Mouse (Mus musculus): Measurements from ENCODE around the gene Socs1. TPM values are rescaled to one million over a fixed set of nuclear protein-coding genes. Genes with fewer than 3 reads are reported as not detected.

The Socs1 gene
- polyA plus RNA-seq, 1 experiment, result 1.9 TPM

DNA sequence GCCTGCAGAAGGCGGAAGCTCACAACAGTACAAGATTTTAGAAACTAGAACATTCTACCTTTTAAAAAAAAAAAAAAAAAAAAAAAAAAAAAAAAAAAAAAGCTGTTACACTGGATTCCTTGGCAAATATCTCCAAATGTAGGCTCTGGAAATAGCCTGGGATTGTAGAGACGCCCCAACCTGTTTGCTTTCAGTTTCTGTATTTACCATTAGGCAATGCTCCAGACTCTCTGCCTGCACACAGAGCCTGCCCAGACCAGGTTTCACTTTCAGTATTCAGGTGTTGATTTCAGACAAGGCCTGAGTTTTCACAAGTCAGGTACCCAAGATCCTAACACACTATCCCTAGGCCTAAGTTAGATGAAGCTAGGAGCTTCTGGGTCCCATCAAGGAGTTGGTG is 44.3 kb downstream of the Socs1 start:
- Histone ChIP-seq H3K4me1 (ENCODE audit: control insufficient read depth, insufficient read depth, low read length) (peaks cover 2% of the 10 kb centered on the region), H3K36me3 (ENCODE audit: control insufficient read depth, insufficient read depth, low read length, poor library complexity, severe bottlenecking) (no peaks in the 10 kb centered on the region), H3K9ac (ENCODE audit: low read depth, poor library complexity, severe bottlenecking) (no peak overlapping the region), H3K9me3 (replicated peaks; ENCODE audit: control insufficient read depth, insufficient read depth, low read length, poor library complexity, severe bottlenecking) (no peaks in the 10 kb centered on the region), H3K4me3 (ENCODE audit: low read depth, low read length) (no peak overlapping the region), H3K27me3 (ENCODE audit: control insufficient read depth, insufficient read depth, low read length, poor library complexity, severe bottlenecking) (no peaks in the 10 kb centered on the region), H3K27ac (ENCODE audit: insufficient read depth, low read length) (no peak overlapping the region)
- TF ChIP-seq POLR2A (IDR thresholded peaks at IDR 0.05; ENCODE audit: insufficient read depth, low read length) (no peak), CTCF (IDR thresholded peaks at IDR 0.05; ENCODE audit: low read depth, low read length) (no peak), EP300 (IDR thresholded peaks at IDR 0.05; ENCODE audit: insufficient read depth, low read depth, low read length) (no peak)

DNA sequence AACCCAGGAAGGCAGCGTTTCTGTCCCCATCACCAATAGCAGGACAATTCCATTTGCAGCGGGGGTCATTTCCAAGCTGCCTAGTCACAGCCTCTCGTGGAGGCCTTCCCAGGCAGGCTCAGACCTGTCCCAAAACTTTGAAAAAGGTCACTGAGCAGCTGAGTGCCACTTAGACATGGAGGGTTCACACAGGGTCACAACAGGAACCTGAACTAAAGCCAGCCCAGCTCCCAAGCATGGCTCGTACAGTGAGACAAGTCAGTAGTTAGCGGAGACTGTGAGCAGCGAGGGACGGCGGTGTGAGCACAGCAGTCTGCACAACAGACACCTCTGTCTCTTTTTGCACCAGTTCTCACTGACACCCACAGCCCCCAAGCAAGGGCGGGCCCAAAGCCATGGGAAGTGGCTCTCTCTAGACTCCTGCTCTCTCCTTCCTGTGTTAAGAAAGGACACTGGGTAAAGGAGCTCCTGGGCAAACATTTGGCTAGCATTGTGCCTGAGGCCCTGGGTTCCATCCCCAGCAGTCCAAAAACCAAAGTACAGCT is 45.4 kb downstream of the Socs1 start:
- TF ChIP-seq EP300 (IDR thresholded peaks at IDR 0.05; ENCODE audit: insufficient read depth, low read depth, low read length) (no peak), CTCF (IDR thresholded peaks at IDR 0.05; ENCODE audit: low read depth, low read length) (no peak), POLR2A (IDR thresholded peaks at IDR 0.05; ENCODE audit: insufficient read depth, low read length) (no peak)
- Histone ChIP-seq H3K4me3 (ENCODE audit: low read depth, low read length) (peak overlapping the region; percentile 25), H3K9ac (ENCODE audit: low read depth, poor library complexity, severe bottlenecking) (no peak overlapping the region), H3K36me3 (ENCODE audit: control insufficient read depth, insufficient read depth, low read length, poor library complexity, severe bottlenecking) (no peaks in the 10 kb centered on the region), H3K9me3 (replicated peaks; ENCODE audit: control insufficient read depth, insufficient read depth, low read length, poor library complexity, severe bottlenecking) (no peaks in the 10 kb centered on the region), H3K27me3 (ENCODE audit: control insufficient read depth, insufficient read depth, low read length, poor library complexity, severe bottlenecking) (no peaks in the 10 kb centered on the region), H3K4me1 (ENCODE audit: control insufficient read depth, insufficient read depth, low read length) (peaks cover 2% of the 10 kb centered on the region), H3K27ac (ENCODE audit: insufficient read depth, low read length) (no peak overlapping the region)

GRCm38 (mm10) chr16:10738866-10739265 is 46.5 kb downstream of the Socs1 start:
- Histone ChIP-seq H3K4me3 (ENCODE audit: low read depth, low read length) (no peak overlapping the region), H3K36me3 (ENCODE audit: control insufficient read depth, insufficient read depth, low read length, poor library complexity, severe bottlenecking) (no peaks in the 10 kb centered on the region), H3K9ac (ENCODE audit: low read depth, poor library complexity, severe bottlenecking) (no peak overlapping the region), H3K27ac (ENCODE audit: insufficient read depth, low read length) (no peak overlapping the region), H3K27me3 (ENCODE audit: control insufficient read depth, insufficient read depth, low read length, poor library complexity, severe bottlenecking) (no peaks in the 10 kb centered on the region), H3K4me1 (ENCODE audit: control insufficient read depth, insufficient read depth, low read length) (peaks cover 2% of the 10 kb centered on the region), H3K9me3 (replicated peaks; ENCODE audit: control insufficient read depth, insufficient read depth, low read length, poor library complexity, severe bottlenecking) (no peaks in the 10 kb centered on the region)
- no peak for TF ChIP-seq POLR2A (IDR thresholded peaks at IDR 0.05; ENCODE audit: insufficient read depth, low read length)
- no peak for TF ChIP-seq CTCF (IDR thresholded peaks at IDR 0.05; ENCODE audit: low read depth, low read length)
- TF ChIP-seq EP300 (IDR thresholded peaks at IDR 0.05; ENCODE audit: insufficient read depth, low read depth, low read length), result no peak

GRCm38 (mm10) chr16:10737571-10737970 is 47.8 kb downstream of the Socs1 start:
- Histone ChIP-seq H3K4me3 (ENCODE audit: low read depth, low read length) (no peak overlapping the region), H3K36me3 (ENCODE audit: control insufficient read depth, insufficient read depth, low read length, poor library complexity, severe bottlenecking) (no peaks in the 10 kb centered on the region), H3K9me3 (replicated peaks; ENCODE audit: control insufficient read depth, insufficient read depth, low read length, poor library complexity, severe bottlenecking) (no peaks in the 10 kb centered on the region), H3K4me1 (ENCODE audit: control insufficient read depth, insufficient read depth, low read length) (peaks cover 2% of the 10 kb centered on the region), H3K9ac (ENCODE audit: low read depth, poor library complexity, severe bottlenecking) (no peak overlapping the region), H3K27me3 (ENCODE audit: control insufficient read depth, insufficient read depth, low read length, poor library complexity, severe bottlenecking) (no peaks in the 10 kb centered on the region), H3K27ac (ENCODE audit: insufficient read depth, low read length) (no peak overlapping the region)
- TF ChIP-seq POLR2A (IDR thresholded peaks at IDR 0.05; ENCODE audit: insufficient read depth, low read length) (no peak), EP300 (IDR thresholded peaks at IDR 0.05; ENCODE audit: insufficient read depth, low read depth, low read length) (no peak), CTCF (IDR thresholded peaks at IDR 0.05; ENCODE audit: low read depth, low read length) (no peak)

- Histone ChIP-seq H3K36me3 (ENCODE audit: control insufficient read depth, insufficient read depth, low read length, poor library complexity, severe bottlenecking) (no peaks in the 10 kb centered on the region), H3K4me3 (ENCODE audit: low read depth, low read length) (no peak overlapping the region), H3K9ac (ENCODE audit: low read depth, poor library complexity, severe bottlenecking) (no peak overlapping the region), H3K4me1 (ENCODE audit: control insufficient read depth, insufficient read depth, low read length) (peaks cover 2% of the 10 kb centered on the region), H3K27ac (ENCODE audit: insufficient read depth, low read length) (no peak overlapping the region), H3K9me3 (replicated peaks; ENCODE audit: control insufficient read depth, insufficient read depth, low read length, poor library complexity, severe bottlenecking) (no peaks in the 10 kb centered on the region), H3K27me3 (ENCODE audit: control insufficient read depth, insufficient read depth, low read length, poor library complexity, severe bottlenecking) (no peaks in the 10 kb centered on the region)
- TF ChIP-seq EP300 (IDR thresholded peaks at IDR 0.05; ENCODE audit: insufficient read depth, low read depth, low read length) (no peak), POLR2A (IDR thresholded peaks at IDR 0.05; ENCODE audit: insufficient read depth, low read length) (no peak), CTCF (IDR thresholded peaks at IDR 0.05; ENCODE audit: low read depth, low read length) (no peak)
Observed at GRCm38 (mm10) chr16:10736364-10736763, 49.0 kb downstream of the Socs1 start.

GRCm38 (mm10) chr16:10735781-10736180 is 49.6 kb downstream of the Socs1 start:
- H3K4me1 ChIP-seq (ENCODE audit: control insufficient read depth, insufficient read depth, low read length), result peaks cover 2% of the 10 kb centered on the region
- no peaks in the 10 kb centered on the region for H3K9me3 ChIP-seq (replicated peaks; ENCODE audit: control insufficient read depth, insufficient read depth, low read length, poor library complexity, severe bottlenecking)
- TF ChIP-seq POLR2A (IDR thresholded peaks at IDR 0.05; ENCODE audit: insufficient read depth, low read length), result no peak
- TF ChIP-seq EP300 (IDR thresholded peaks at IDR 0.05; ENCODE audit: insufficient read depth, low read depth, low read length), result no peak
- TF ChIP-seq CTCF (IDR thresholded peaks at IDR 0.05; ENCODE audit: low read depth, low read length), result no peak
- no peak overlapping the region for H3K4me3 ChIP-seq (ENCODE audit: low read depth, low read length)
- no peak overlapping the region for H3K9ac ChIP-seq (ENCODE audit: low read depth, poor library complexity, severe bottlenecking)
- H3K27ac ChIP-seq (ENCODE audit: insufficient read depth, low read length), result no peak overlapping the region
- H3K27me3 ChIP-seq (ENCODE audit: control insufficient read depth, insufficient read depth, low read length, poor library complexity, severe bottlenecking), result no peaks in the 10 kb centered on the region
- H3K36me3 ChIP-seq (ENCODE audit: control insufficient read depth, insufficient read depth, low read length, poor library complexity, severe bottlenecking), result no peaks in the 10 kb centered on the region

Data from ES-Bruce4 (cell line).